Mouse (Mus musculus) forebrain, postnatal 0 days (tissue): Measurements from ENCODE around the gene Samd1. TPM values are rescaled to one million over a fixed set of nuclear protein-coding genes. Genes with fewer than 3 reads are reported as not detected.

ENCODE experiments used
- ATAC-seq: fragments of 200-750 bp; cut with Nextera tagmentation; 2 replicates; pipeline ENCODE4 v1.8.0; 2017; ENCODE audit warnings: mild to moderate bottlenecking, moderate library complexity
- DNase-seq: peaks from one replicate; pipeline ENCODE4 v3.0.0-alpha.2; 2015
- H3K27ac ChIP-seq: fragments of 300-500 bp; sonication (generic); 2 replicates; pipeline ENCODE4 v1.5.1; 2014; ENCODE audit warnings: low read depth, mild to moderate bottlenecking, antibody characterized with exemption, low read length, moderate library complexity, mixed read lengths
- H3K27me3 ChIP-seq: fragments of 300-500 bp; sonication (generic); 2 replicates; pipeline ENCODE4 v1.6.1; 2014; ENCODE audit warnings: mild to moderate bottlenecking, low read length, mixed read lengths; ENCODE audit not compliant: insufficient read depth
- H3K36me3 ChIP-seq: fragments of 300-500 bp; sonication (generic); 2 replicates; pipeline ENCODE4 v1.6.1; 2014; ENCODE audit warnings: mild to moderate bottlenecking, moderate library complexity; ENCODE audit not compliant: insufficient read depth
- H3K4me1 ChIP-seq: fragments of 300-500 bp; sonication (generic); 2 replicates; pipeline ENCODE4 v1.6.1; 2014; ENCODE audit warnings: antibody characterized with exemption; ENCODE audit not compliant: insufficient read depth
- H3K4me2 ChIP-seq: fragments of 300-500 bp; sonication (generic); 2 replicates; pipeline ENCODE4 v1.6.1; 2014; ENCODE audit warnings: low read depth, mild to moderate bottlenecking, moderate library complexity
- H3K4me3 ChIP-seq: fragments of 300-500 bp; sonication (generic); 2 replicates; pipeline ENCODE4 v1.5.1; 2014; ENCODE audit warnings: low read depth, low read length, mixed read lengths
- H3K9ac ChIP-seq: fragments of 300-500 bp; sonication (generic); 2 replicates; pipeline ENCODE4 v1.6.1; 2014; ENCODE audit warnings: mild to moderate bottlenecking
- H3K9me3 ChIP-seq: fragments of 300-500 bp; sonication (generic); 2 replicates; pipeline ENCODE4 v1.6.1; 2016; ENCODE audit warnings: low read length
- CTCF ChIP-seq: sonication (generic); IDR thresholded peaks from 2 replicates; pipeline ENCODE4 v1.5.1; 2016; ENCODE audit warnings: antibody characterized with exemption, control low read depth, low read depth
- WGBS: fragments of 180-500 bp; shearing (Covaris S2); extraction: QIAGEN DNeasy Blood & Tissue Kit; methylation state at CpG from one replicate; pipeline ENCODE4 v1.1.7; 2014; 5-methylcytosine and 5-hydroxymethylcytosine counted together
- polyA plus RNA-seq: library from polyadenylated mRNA; unstranded; fragments of >200 nt; fragmentation: Nextera tagmentation; extraction: Ambion mirVana; gene quantifications from 2 replicates; pipeline ENCODE4 v1.2.1, GENCODE M21; 2015
- total RNA-seq: library from RNA; depleted of rRNA; stranded (reverse); fragments of >200 nt; gene quantifications from 2 replicates; pipeline ENCODE4 v1.2.3, GENCODE M21; 2014

The Samd1 gene
- total and polyA plus RNA-seq, 2 experiments from 2014 or later, result 6.7 to 116 TPM

GRCm38 (mm10) chr8:84011705-84012498 lies 14.4 kb downstream of the Samd1 start, which contains the start of gene 2210011C24Rik:
Gene 2210011C24Rik, minus strand, starts transcription at chr8:84012171.
- Histone ChIP-seq H3K27me3 (peaks cover 15% of the 10 kb centered on the region), H3K9me3 (no peaks in the 10 kb centered on the region), H3K9ac (peak within 1 kb of the TSS; percentile 47), H3K4me2 (peak within 1 kb of the TSS; percentile 97), H3K36me3 (no peaks in the 10 kb centered on the region), H3K4me1 (peaks cover 12% of the 10 kb centered on the region; the same call in 1 of the 2 replicates), H3K4me3 (peak within 1 kb of the TSS; percentile 57), H3K27ac (no peak within 1 kb of the TSS)
- DNase-seq, result no peak
- 1% methylated on average over 45 of the region's 45 CpGs for WGBS
- ATAC-seq, result peak; percentile 26; the same call in 1 of the 2 replicates
- no peak for TF ChIP-seq CTCF

- Histone ChIP-seq H3K9me3 (no peaks in the 10 kb centered on the region), H3K4me2 (peak overlapping the region; percentile 97), H3K4me1 (peaks cover 12% of the 10 kb centered on the region; the same call in 1 of the 2 replicates), H3K9ac (no peak overlapping the region), H3K27me3 (peaks cover 15% of the 10 kb centered on the region), H3K27ac (no peak overlapping the region), H3K4me3 (peak overlapping the region; percentile 57), H3K36me3 (no peaks in the 10 kb centered on the region)
- ATAC-seq (no peak), DNase-seq (no peak)
- WGBS, result 5% methylated on average over 35 of the region's 35 CpGs
- no peak for TF ChIP-seq CTCF
Observed at GRCm38 (mm10) chr8:84012499-84013165, 15.2 kb downstream of the Samd1 start.

DNA sequence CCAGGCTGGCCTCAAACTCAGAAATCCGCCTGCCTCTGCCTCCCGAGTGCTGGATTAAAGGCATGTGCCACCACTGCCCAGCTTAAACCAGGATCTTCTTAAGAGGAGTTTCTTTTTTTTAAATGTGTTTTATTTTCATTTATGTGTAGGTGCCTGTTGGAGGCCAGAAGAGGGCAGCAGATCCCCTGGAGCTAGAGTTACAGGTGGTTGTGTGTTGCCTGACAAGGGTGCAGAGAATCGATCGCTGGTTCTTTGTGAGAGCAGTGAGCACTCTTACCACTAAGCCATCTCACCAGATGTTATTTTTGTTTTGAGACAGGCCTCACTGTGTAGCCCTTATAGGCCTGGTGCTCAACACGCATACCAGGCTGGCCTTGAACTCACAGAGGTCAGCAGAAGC lies 18.4 kb downstream of the Samd1 start:
- peak; percentile 3; the same call in 1 of the 2 replicates for TF ChIP-seq CTCF
- no peaks in the 10 kb centered on the region for H3K36me3 ChIP-seq
- H3K4me3 ChIP-seq, result no peak overlapping the region
- H3K9me3 ChIP-seq, result no peaks in the 10 kb centered on the region
- peaks cover 5% of the 10 kb centered on the region for H3K27me3 ChIP-seq
- no peak overlapping the region for H3K27ac ChIP-seq
- H3K9ac ChIP-seq, result no peak overlapping the region
- ATAC-seq (no peak), DNase-seq (no peak)
- H3K4me2 ChIP-seq, result no peak overlapping the region
- 91% methylated on average over 5 of the region's 5 CpGs for WGBS
- peaks cover 12% of the 10 kb centered on the region; the same call in 1 of the 2 replicates for H3K4me1 ChIP-seq

GRCm38 (mm10) chr8:84019738-84020137 lies 22.3 kb downstream of the Samd1 start:
- TF ChIP-seq CTCF, result no peak
- H3K27ac ChIP-seq, result no peak overlapping the region
- no peak overlapping the region for H3K4me3 ChIP-seq
- ATAC-seq, result no peak
- no peaks in the 10 kb centered on the region; the same call in 1 of the 2 replicates for H3K27me3 ChIP-seq
- WGBS, result 88% methylated on average over 9 of the region's 9 CpGs
- DNase-seq, result no peak
- H3K9me3 ChIP-seq, result no peaks in the 10 kb centered on the region
- no peaks in the 10 kb centered on the region for H3K4me1 ChIP-seq
- H3K36me3 ChIP-seq, result no peaks in the 10 kb centered on the region
- no peak overlapping the region for H3K4me2 ChIP-seq
- no peak overlapping the region for H3K9ac ChIP-seq

GRCm38 (mm10) chr8:84021096-84021495 lies 23.6 kb downstream of the Samd1 start, which contains the start of gene Palm3:
Gene Palm3, plus strand, starts transcription at chr8:84021471.
- peaks cover 4% of the 10 kb centered on the region for H3K27me3 ChIP-seq
- H3K4me3 ChIP-seq, result no peak within 1 kb of the TSS
- TF ChIP-seq CTCF, result no peak
- H3K9ac ChIP-seq, result no peak within 1 kb of the TSS
- no peaks in the 10 kb centered on the region for H3K4me1 ChIP-seq
- ATAC-seq (no peak), DNase-seq (no peak)
- 12% methylated on average over 18 of the region's 18 CpGs for WGBS
- H3K9me3 ChIP-seq, result no peaks in the 10 kb centered on the region
- H3K27ac ChIP-seq, result no peak within 1 kb of the TSS
- no peak within 1 kb of the TSS for H3K4me2 ChIP-seq
- H3K36me3 ChIP-seq, result no peaks in the 10 kb centered on the region

GRCm38 (mm10) chr8:84021569-84021968 lies 24.1 kb downstream of the Samd1 start:
- ATAC-seq, result no peak
- Histone ChIP-seq H3K27me3 (peaks cover 4% of the 10 kb centered on the region), H3K4me2 (no peak overlapping the region), H3K9me3 (no peaks in the 10 kb centered on the region), H3K36me3 (no peaks in the 10 kb centered on the region), H3K4me3 (no peak overlapping the region), H3K4me1 (no peaks in the 10 kb centered on the region), H3K27ac (no peak overlapping the region), H3K9ac (no peak overlapping the region)
- WGBS, result 52% methylated on average over 12 of the region's 12 CpGs
- no peak for DNase-seq
- TF ChIP-seq CTCF, result no peak

DNA sequence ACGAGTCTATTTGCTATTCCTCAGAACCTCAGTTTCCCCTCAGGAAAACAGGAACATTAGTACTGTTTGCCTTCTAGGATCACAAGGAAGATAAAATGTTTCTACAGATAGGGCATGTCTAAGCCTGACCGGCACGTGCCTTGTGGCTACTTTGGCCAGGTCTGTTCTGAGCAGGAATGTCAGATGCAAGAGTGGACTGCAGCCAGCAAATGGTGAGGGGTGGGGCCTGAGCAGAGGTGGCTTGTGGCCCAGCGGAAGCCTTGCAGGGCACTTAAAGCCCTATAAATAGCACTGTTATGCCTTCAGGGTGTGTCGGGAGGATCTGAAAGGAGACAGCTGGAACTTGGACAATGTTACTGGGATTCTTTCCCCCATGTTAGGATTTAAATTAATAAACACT lies 25.6 kb downstream of the Samd1 start:
- Histone ChIP-seq H3K4me1 (no peaks in the 10 kb centered on the region), H3K9me3 (no peaks in the 10 kb centered on the region), H3K27me3 (peaks cover 8% of the 10 kb centered on the region), H3K4me3 (no peak overlapping the region), H3K27ac (no peak overlapping the region), H3K9ac (no peak overlapping the region), H3K4me2 (no peak overlapping the region), H3K36me3 (no peaks in the 10 kb centered on the region)
- ATAC-seq (no peak), DNase-seq (no peak)
- 55% methylated on average over 5 of the region's 5 CpGs for WGBS
- no peak for TF ChIP-seq CTCF
